Mouse (Mus musculus) liver, adult 2 months (tissue): ENCODE measurements around the gene Hspb6. TPM values are rescaled to one million over a fixed set of nuclear protein-coding genes. Genes with fewer than 3 reads are reported as not detected.

Source experiments
- DNase-seq: peaks from one replicate; pipeline ENCODE4 v3.0.0-alpha.2; 2011; ENCODE audit warnings: low read depth, low spot score; ENCODE audit errors: extremely low read depth
- H3K27ac ChIP-seq: fragments of 200-500 bp; replicated peaks from 2 replicates; pipeline ENCODE4 v1.5.1; 2012; ENCODE audit warnings: low read depth, mild to moderate bottlenecking, control low read depth, inconsistent platforms, low read length; ENCODE audit not compliant: insufficient read depth
- H3K27me3 ChIP-seq: fragments of 200-500 bp; 2 replicates; pipeline ENCODE4 v1.6.1; 2012; ENCODE audit warnings: mild to moderate bottlenecking, moderate library complexity, low read length, inconsistent platforms; ENCODE audit not compliant: control insufficient read depth, insufficient read depth
- H3K36me3 ChIP-seq: fragments of 200-500 bp; 2 replicates; pipeline ENCODE4 v1.6.1; 2012; ENCODE audit warnings: low read length, inconsistent platforms; ENCODE audit not compliant: control insufficient read depth, insufficient read depth
- H3K4me1 ChIP-seq: fragments of 200-500 bp; 2 replicates; pipeline ENCODE4 v1.6.1; 2011; ENCODE audit warnings: low read length; ENCODE audit not compliant: control insufficient read depth, insufficient read depth
- H3K4me3 ChIP-seq: fragments of 200-500 bp; 2 replicates; pipeline ENCODE4 v1.5.1; 2011; ENCODE audit warnings: low read depth, mild to moderate bottlenecking, control low read depth, low read length, moderate library complexity; ENCODE audit not compliant: insufficient read depth
- H3K79me2 ChIP-seq: fragments of 200-500 bp; 2 replicates; pipeline ENCODE4 v1.6.1; 2012; ENCODE audit warnings: inconsistent platforms, mild to moderate bottlenecking, low read length, moderate library complexity; ENCODE audit not compliant: control insufficient read depth, insufficient read depth
- H3K9ac ChIP-seq: fragments of 200-500 bp; 2 replicates; pipeline ENCODE4 v1.6.1; 2012; ENCODE audit warnings: low read depth, mild to moderate bottlenecking, control low read depth, inconsistent platforms, low read length
- CTCF ChIP-seq: fragments of 200-500 bp; IDR thresholded peaks from 2 replicates; pipeline ENCODE4 v1.5.1; 2011; ENCODE audit warnings: low read depth, low read length, control low read depth
- POLR2A ChIP-seq: fragments of 200-500 bp; IDR thresholded peaks from 2 replicates; pipeline ENCODE4 v1.6.1; 2011; ENCODE audit warnings: low read length, control low read depth; ENCODE audit not compliant: insufficient read depth; ENCODE audit errors: extremely low read depth
- WGBS: fragments of 180-500 bp; shearing (Covaris S2); methylation state at CpG from one replicate; pipeline ENCODE4 v1.1.7; 2018; 5-methylcytosine and 5-hydroxymethylcytosine counted together
- polyA plus RNA-seq: library from polyadenylated mRNA; depleted of rRNA; stranded (reverse); fragments of >200 nt; gene quantifications from 2 replicates; pipeline ENCODE4 v1.2.3, GENCODE M21; 2012
- total RNA-seq: library from RNA; depleted of rRNA; stranded (reverse); fragments of >200 nt; gene quantifications from 2 replicates; pipeline ENCODE4 v1.2.3, GENCODE M21; 2014

The Hspb6 gene
- total and polyA plus RNA-seq, 2 experiments: 2.5 to 29.2 TPM

DNA sequence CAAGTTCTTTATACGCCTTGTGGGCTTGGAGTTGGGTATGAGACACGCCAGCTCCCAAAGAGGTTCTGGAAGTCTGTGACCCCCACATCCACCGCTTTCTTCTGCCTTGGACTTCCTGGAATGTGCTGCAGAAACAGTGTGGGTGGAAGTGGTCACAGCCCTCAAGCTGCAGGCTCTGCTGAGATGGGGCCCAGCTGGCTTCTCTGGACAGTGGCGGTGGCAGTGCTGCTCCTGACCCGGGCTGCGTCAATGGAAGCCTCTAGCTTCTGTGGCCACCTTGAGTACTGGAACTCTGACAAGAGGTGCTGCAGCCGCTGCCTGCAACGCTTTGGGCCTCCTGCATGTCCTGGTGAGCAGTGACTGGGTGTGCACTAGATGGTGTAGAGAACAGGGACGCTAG lies 14.1 kb downstream of the Hspb6 start:
- 88% methylated on average over 9 of the region's 9 CpGs for WGBS
- no peaks in the 10 kb centered on the region for H3K27me3 ChIP-seq
- no peak overlapping the region for H3K9ac ChIP-seq
- H3K4me3 ChIP-seq: no peak overlapping the region
- H3K27ac ChIP-seq: no peak overlapping the region
- H3K4me1 ChIP-seq: peaks cover 7% of the 10 kb centered on the region
- DNase-seq: no peak
- peaks cover 17% of the 10 kb centered on the region; the same call in 1 of the 2 replicates for H3K36me3 ChIP-seq
- H3K79me2 ChIP-seq: no peaks in the 10 kb centered on the region
- TF ChIP-seq CTCF (no peak), POLR2A (no peak)

DNA sequence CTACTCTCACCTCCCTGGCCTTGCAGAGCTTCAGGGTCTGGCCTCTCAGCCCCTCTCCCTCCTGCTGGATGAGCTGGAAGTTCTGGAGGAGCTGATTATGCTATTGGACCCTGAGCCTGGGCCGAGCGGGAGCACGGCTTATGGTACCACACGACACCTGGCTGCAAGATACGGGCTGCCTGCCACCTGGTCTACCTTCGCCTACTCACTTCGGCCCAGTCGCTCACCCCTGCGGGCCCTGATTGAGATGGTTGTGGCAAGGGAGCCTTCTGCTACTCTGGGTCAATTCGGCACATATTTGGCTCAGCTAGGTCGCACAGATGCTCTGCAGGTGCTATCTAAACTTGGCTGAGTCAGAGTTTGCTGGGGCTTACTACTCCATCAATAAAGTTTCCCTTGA lies 15.6 kb downstream of the Hspb6 start:
- Histone ChIP-seq H3K9ac (no peak overlapping the region), H3K4me3 (no peak overlapping the region), H3K27me3 (no peaks in the 10 kb centered on the region), H3K4me1 (peaks cover 5% of the 10 kb centered on the region), H3K79me2 (no peaks in the 10 kb centered on the region), H3K36me3 (peaks cover 26% of the 10 kb centered on the region; the same call in 1 of the 2 replicates), H3K27ac (no peak overlapping the region)
- WGBS: 89% methylated on average over 11 of the region's 11 CpGs
- no peak for DNase-seq
- no peak for TF ChIP-seq CTCF
- no peak for TF ChIP-seq POLR2A

DNA sequence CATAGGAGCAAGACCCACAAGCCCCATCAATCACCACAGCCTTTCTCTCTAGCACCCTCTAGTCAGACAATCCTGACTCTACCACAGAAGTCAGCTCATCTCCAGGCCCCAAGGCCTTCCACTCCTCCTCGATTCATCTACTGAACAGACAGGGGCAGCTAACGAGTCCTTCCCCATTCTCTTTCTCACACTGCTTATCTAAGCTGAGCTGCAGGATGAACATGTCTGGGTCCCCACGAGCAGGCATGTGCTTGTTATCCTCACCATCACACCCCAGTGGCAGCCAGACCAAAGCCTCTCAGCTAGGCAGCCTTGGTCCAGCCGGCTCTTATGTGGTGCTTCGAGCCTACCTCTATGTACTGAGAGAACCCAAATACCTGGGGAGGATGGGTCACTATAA lies 20.4 kb downstream of the Hspb6 start:
- Histone ChIP-seq H3K4me1 (no peaks in the 10 kb centered on the region), H3K9ac (no peak overlapping the region), H3K79me2 (no peaks in the 10 kb centered on the region), H3K27ac (no peak overlapping the region), H3K4me3 (no peak overlapping the region), H3K36me3 (peaks cover 50% of the 10 kb centered on the region), H3K27me3 (no peaks in the 10 kb centered on the region)
- WGBS: 95% methylated on average over 5 of the region's 5 CpGs
- no peak for TF ChIP-seq CTCF
- no peak for TF ChIP-seq POLR2A
- DNase-seq: no peak

DNA sequence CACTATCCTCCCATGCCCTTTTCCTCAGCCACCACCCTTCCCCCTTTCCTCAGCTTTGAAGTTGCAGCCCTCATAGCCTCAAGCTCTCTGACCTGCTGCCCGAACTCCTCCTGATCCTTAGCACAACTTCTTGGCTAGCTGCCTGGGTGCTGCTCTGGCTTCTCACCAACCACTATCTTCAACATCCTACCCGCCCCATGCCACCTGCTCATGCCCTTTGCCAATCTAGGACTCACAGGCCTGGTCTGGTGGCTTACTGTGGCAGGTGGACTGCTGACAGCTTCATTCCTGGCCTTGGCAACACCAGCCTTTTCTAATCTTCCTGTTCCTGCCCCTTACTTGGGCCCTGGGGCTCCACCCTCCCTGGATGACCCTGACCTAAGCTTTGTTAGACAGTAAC lies 21.0 kb downstream of the Hspb6 start:
- no peak overlapping the region for H3K4me3 ChIP-seq
- peak; percentile 58 for DNase-seq
- TF ChIP-seq CTCF: no peak
- no peak for TF ChIP-seq POLR2A
- H3K9ac ChIP-seq: no peak overlapping the region
- H3K36me3 ChIP-seq: peaks cover 52% of the 10 kb centered on the region
- H3K27ac ChIP-seq: no peak overlapping the region
- no peaks in the 10 kb centered on the region for H3K27me3 ChIP-seq
- H3K79me2 ChIP-seq: no peaks in the 10 kb centered on the region
- WGBS: 11% methylated on average over 2 of the region's 2 CpGs
- no peaks in the 10 kb centered on the region for H3K4me1 ChIP-seq

DNA sequence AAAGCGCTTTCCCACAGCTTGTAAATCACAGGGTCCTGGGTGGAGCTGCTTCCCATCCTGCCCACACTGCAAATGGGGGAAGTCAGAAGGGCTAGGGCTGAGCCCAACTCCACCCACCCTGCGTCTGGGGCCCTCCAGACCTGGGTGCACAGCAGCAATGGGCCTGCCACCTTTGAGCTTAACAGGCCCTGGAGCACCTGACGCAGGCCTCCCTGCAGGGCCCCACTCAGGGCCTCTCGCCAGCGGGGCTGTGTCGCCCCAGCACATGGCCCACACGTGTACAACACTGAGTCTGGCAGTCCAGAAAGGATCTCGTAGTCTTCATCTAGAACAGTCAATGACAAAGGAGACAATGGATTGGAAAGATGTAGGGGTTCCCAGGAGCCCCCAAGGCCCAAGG lies 28.0 kb downstream of the Hspb6 start:
- DNase-seq: no peak
- H3K4me3 ChIP-seq: no peak overlapping the region
- 97% methylated on average over 8 of the region's 8 CpGs for WGBS
- H3K79me2 ChIP-seq: peaks cover 11% of the 10 kb centered on the region
- no peak overlapping the region for H3K9ac ChIP-seq
- no peaks in the 10 kb centered on the region for H3K4me1 ChIP-seq
- no peak for TF ChIP-seq POLR2A
- TF ChIP-seq CTCF: no peak
- peaks cover 52% of the 10 kb centered on the region for H3K36me3 ChIP-seq
- H3K27ac ChIP-seq: no peak overlapping the region
- no peaks in the 10 kb centered on the region for H3K27me3 ChIP-seq

DNA sequence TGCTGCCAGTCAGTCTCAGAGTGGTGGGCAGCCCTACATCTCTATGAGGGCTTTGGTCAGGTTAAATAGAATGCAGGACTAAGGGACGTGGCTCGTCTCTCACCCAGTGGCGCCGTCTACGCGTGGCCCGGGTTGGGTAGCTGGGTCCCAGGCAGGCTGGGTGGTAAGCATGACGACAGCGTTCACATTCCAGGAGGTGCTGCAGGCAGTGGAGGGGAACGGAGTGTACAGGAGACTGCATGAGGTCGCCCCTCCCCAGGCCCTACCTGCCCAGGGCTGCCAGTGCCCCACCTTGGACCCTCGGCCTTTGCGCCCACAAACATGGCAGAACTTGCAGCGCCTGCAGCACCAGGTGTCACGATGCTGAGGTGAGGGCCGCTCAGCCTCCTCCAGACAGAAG lies 29.6 kb downstream of the Hspb6 start:
- H3K36me3 ChIP-seq: peaks cover 40% of the 10 kb centered on the region
- 92% methylated on average over 16 of the region's 16 CpGs for WGBS

More for the DNA sequence above, 29.6 kb downstream of the Hspb6 start:
- TF ChIP-seq CTCF: no peak
- TF ChIP-seq POLR2A: no peak
- no peak overlapping the region for H3K4me3 ChIP-seq
- H3K79me2 ChIP-seq: peaks cover 12% of the 10 kb centered on the region
- H3K27me3 ChIP-seq: no peaks in the 10 kb centered on the region
- H3K27ac ChIP-seq: no peak overlapping the region
- H3K9ac ChIP-seq: no peak overlapping the region
- H3K4me1 ChIP-seq: no peaks in the 10 kb centered on the region
- no peak for DNase-seq
